Comparison of ENCODE assay signal across 20 mouse cellular contexts in genomic region chr13:40988418-40988817, GRCm38 (mm10). TPM values are rescaled to one million over a fixed set of nuclear protein-coding genes. Genes with fewer than 3 reads are reported as not detected.
A peak's percentile ranks its signal among the peaks of the same experiment; 100 is the strongest.
DNase-seq lines count a peak whose midpoint lies in the region; ATAC-seq and TF ChIP-seq lines count a peak whose summit lies in the region.
"Had no signal": no experiment of that assay in that cellular context is flagged by ENCODE, and none has a peak within 500 bp of the region (broad histone marks: within the 10 kb centered on the region; RNA-seq: fewer than 3 reads in every experiment).

No protein-coding gene starts in this region.

- WGBS in kidney, adult 2 months = 35% methylated on average over 2 of the region's 2 CpGs
- WGBS in liver, embryonic 14.5 days (ENCODE audit: insufficient replicate concordance) = 23% methylated on average over 2 of the region's 2 CpGs
- WGBS in embryonic facial prominence, embryonic 10.5 days = 74% methylated on average over 2 of the region's 2 CpGs

- no peaks in the 10 kb centered on the region for H3K4me1 ChIP-seq in kidney, adult 2 months (ENCODE audit: control insufficient read depth, insufficient read depth, low read length)
- peaks cover 6 to 12% of the 10 kb centered on the region in 2 experiments; a peak in 3 of 4 replicates for H3K4me1 ChIP-seq in liver, embryonic 14.5 days (replicated peaks; ENCODE audit: control insufficient read depth in 2 of 2, insufficient read depth in 2 of 2, low read length in 1 of 2)
- H3K4me1 ChIP-seq in embryonic facial prominence, embryonic 10.5 days = no peaks in the 10 kb centered on the region
- H3K4me1 ChIP-seq: forebrain, embryonic 15.5 days; heart, embryonic 13.5 days; hindbrain, embryonic 12.5 days had no signal

- peak overlapping the region; percentile 11; the same call in 1 of the 2 replicates for H3K4me2 ChIP-seq in liver, embryonic 14.5 days (ENCODE audit: low read depth)
- H3K4me2 ChIP-seq: forebrain, embryonic 15.5 days; heart, embryonic 13.5 days; hindbrain, embryonic 12.5 days had no signal

- H3K36me3 ChIP-seq in kidney, adult 2 months (ENCODE audit: control insufficient read depth, insufficient read depth, low read length) = no peaks in the 10 kb centered on the region
- no peaks in the 10 kb centered on the region for H3K36me3 ChIP-seq in liver, embryonic 14.5 days (replicated peaks; ENCODE audit: control insufficient read depth, insufficient read depth, low read depth)
- no peaks in the 10 kb centered on the region for H3K36me3 ChIP-seq in embryonic facial prominence, embryonic 10.5 days (replicated peaks)
- H3K36me3 ChIP-seq: forebrain, embryonic 15.5 days; heart, embryonic 13.5 days; hindbrain, embryonic 12.5 days had no signal

- no peaks in the 10 kb centered on the region for H3K27me3 ChIP-seq in kidney, adult 2 months (replicated peaks; ENCODE audit: control insufficient read depth, insufficient read depth, low read length)
- no peaks in the 10 kb centered on the region for H3K27me3 ChIP-seq in liver, embryonic 14.5 days (ENCODE audit: control insufficient read depth, insufficient read depth, low read length)
- H3K27me3 ChIP-seq in embryonic facial prominence, embryonic 10.5 days (replicated peaks; ENCODE audit: low read depth, poor library complexity, severe bottlenecking) = no peaks in the 10 kb centered on the region; the same call in 1 of the 2 replicates
- H3K27me3 ChIP-seq: forebrain, embryonic 15.5 days; heart, embryonic 13.5 days; hindbrain, embryonic 12.5 days had no signal

- peak; percentile 43; the same call in 1 of the 2 replicates for TF ChIP-seq EP300 in liver, embryonic 14.5 days (IDR thresholded peaks at IDR 0.05; ENCODE audit: low read depth)

- DNase-seq in kidney, adult 2 months = peak; percentile 20
- no peak for DNase-seq in kidney, postnatal 25 days
- DNase-seq in NIH3T3 (ENCODE audit: low read depth) = peak; percentile 29
- DNase-seq in liver, embryonic 14.5 days (ENCODE audit: low read depth in 3 of 3, low spot score in 3 of 3) = no peak
- no peak for DNase-seq in embryonic facial prominence, embryonic 10.5 days (ENCODE audit: low spot score)
- no peak for DNase-seq in layer of hippocampus, adult 11-12 months (ENCODE audit: low spot score)
- no peak for DNase-seq in left cerebral cortex, adult 11 months (ENCODE audit: low spot score)
- DNase-seq: adrenal gland, postnatal 14 days; cerebellum, adult 11-12 months; cerebellum, adult 9-11 months; cerebellum, postnatal 36 days; gastrocnemius, postnatal 36 days; heart, adult 11 months; heart, postnatal 36 days had no signal

- ATAC-seq in liver, embryonic 14.5 days (ENCODE audit: insufficient read depth) = peak; percentile 64; the same call in 1 of the 2 replicates
- peak; percentile 50; the same call in 1 of the 2 replicates for ATAC-seq in megakaryocyte progenitor cell, adult 5-6 weeks (replicated peaks; ENCODE audit: poor library complexity)
- ATAC-seq: forebrain, embryonic 15.5 days; hindbrain, embryonic 16.5 days had no signal

- H3K4me3 ChIP-seq in kidney, adult 2 months (ENCODE audit: insufficient read depth, low read depth, low read length) = no peak overlapping the region
- H3K4me3 ChIP-seq in liver, embryonic 14.5 days (ENCODE audit: insufficient read depth in 1 of 2, low read depth in 2 of 2, low read length in 2 of 2) = no peak overlapping the region
- no peak overlapping the region for H3K4me3 ChIP-seq in embryonic facial prominence, embryonic 10.5 days
- H3K4me3 ChIP-seq: erythroblast, embryonic 14.5 days; forebrain, embryonic 15.5 days; heart, embryonic 13.5 days; hindbrain, embryonic 12.5 days had no signal

- H3K27ac ChIP-seq in kidney, adult 2 months (ENCODE audit: insufficient read depth, low read depth, low read length) = no peak overlapping the region
- H3K27ac ChIP-seq in liver, embryonic 14.5 days = no peak overlapping the region
- H3K27ac ChIP-seq in embryonic facial prominence, embryonic 10.5 days (replicated peaks) = no peak overlapping the region
- H3K27ac ChIP-seq: forebrain, embryonic 15.5 days; heart, embryonic 13.5 days; hindbrain, embryonic 12.5 days had no signal

- no peaks in the 10 kb centered on the region for H3K9me3 ChIP-seq in liver, embryonic 14.5 days (ENCODE audit: control insufficient read depth, low read length)
- H3K9me3 ChIP-seq in embryonic facial prominence, embryonic 10.5 days = no peaks in the 10 kb centered on the region
- H3K9me3 ChIP-seq: forebrain, embryonic 15.5 days; heart, embryonic 13.5 days; hindbrain, embryonic 12.5 days had no signal

- H3K9ac ChIP-seq in liver, embryonic 14.5 days (replicated peaks) = no peak overlapping the region; the same call in 1 of the 2 replicates
- H3K9ac ChIP-seq: forebrain, embryonic 15.5 days; heart, embryonic 13.5 days; hindbrain, embryonic 12.5 days had no signal

- TF ChIP-seq CTCF in kidney, adult 2 months (conservative IDR thresholded peaks at IDR 0.05; ENCODE audit: insufficient read depth, insufficient read length, low read depth, low read length) = no peak
- no peak for TF ChIP-seq CTCF in liver, embryonic 14.5 days (IDR thresholded peaks at IDR 0.05; ENCODE audit: low read depth)

- TF ChIP-seq POLR2A in kidney, adult 2 months (IDR thresholded peaks at IDR 0.05; ENCODE audit: low read depth, low read length) = no peak

RNA-seq across cellular contexts. Expression of gene Pak1ip1, which starts 12.4 kb away (rescaled TPM):
- polyA plus RNA-seq in kidney, adult 2 months (2012; rRNA removed) = 32.0 and 33.9 TPM in 2 replicates
- polyA plus RNA-seq in liver, embryonic 14.5 days (2012; rRNA removed) = 32.5 and 51.0 TPM in 2 replicates
- 60.0 and 65.4 TPM in 2 replicates for polyA plus RNA-seq in liver, embryonic 14.5 days (2014; fragmentation: Nextera tagmentation; extraction: Ambion mirVana)
- total RNA-seq in megakaryocyte progenitor cell, adult 5-6 weeks (2015) = 53.8 and 66.7 TPM in 2 replicates
- total RNA-seq in megakaryocyte progenitor cell, adult 5-6 weeks (2017) = 108 and 112 TPM in 2 replicates
- polyA plus RNA-seq in embryonic facial prominence, embryonic 10.5 days (2016; fragmentation: Nextera tagmentation; extraction: Ambion mirVana) = 65.7 and 71.1 TPM in 2 replicates

RNA-seq across cellular contexts. Expression of gene Tmem14c, which starts 27.7 kb away (rescaled TPM):
- 132 and 175 TPM in 2 replicates for polyA plus RNA-seq in kidney, adult 2 months (2012; rRNA removed)
- 335 and 364 TPM in 2 replicates for polyA plus RNA-seq in liver, embryonic 14.5 days (2012; rRNA removed)
- polyA plus RNA-seq in liver, embryonic 14.5 days (2014; fragmentation: Nextera tagmentation; extraction: Ambion mirVana) = 866 and 947 TPM in 2 replicates
- 206 and 216 TPM in 2 replicates for total RNA-seq in megakaryocyte progenitor cell, adult 5-6 weeks (2015)
- 109 and 136 TPM in 2 replicates for total RNA-seq in megakaryocyte progenitor cell, adult 5-6 weeks (2017)
- polyA plus RNA-seq in embryonic facial prominence, embryonic 10.5 days (2016; fragmentation: Nextera tagmentation; extraction: Ambion mirVana) = 195 and 202 TPM in 2 replicates

Comparison
In these comparisons a context has a peak if more than half of its experiments do, and no peak if none do; other contexts are left out.
1. DNase-seq: peak in kidney, adult 2 months (single experiment) and NIH3T3 (single experiment); none in kidney, postnatal 25 days (0 of 2), liver, embryonic 14.5 days (0 of 3), embryonic facial prominence, embryonic 10.5 days (single experiment), layer of hippocampus, adult 11-12 months (single experiment) and left cerebral cortex, adult 11 months (single experiment).